Mouse (Mus musculus) layer of hippocampus, adult 9-11 months (tissue): ENCODE measurements around the gene Gm3373.
"Not testable (repeated sequence)": the region's sequence is repeated elsewhere in the genome, so short reads cannot be mapped to it uniquely, and the experiment has no call there.

Source experiments
- DNase-seq: peaks from one replicate; pipeline ENCODE4 v3.0.0; 2022

The Gm3373 gene

GRCm38 (mm10) chr14:5741477-5741876, at the start of gene Gm3373:
TSS of gene Gm3373 (minus strand) at chr14:5741577.
- DNase-seq = not testable (repeated sequence)

DNA sequence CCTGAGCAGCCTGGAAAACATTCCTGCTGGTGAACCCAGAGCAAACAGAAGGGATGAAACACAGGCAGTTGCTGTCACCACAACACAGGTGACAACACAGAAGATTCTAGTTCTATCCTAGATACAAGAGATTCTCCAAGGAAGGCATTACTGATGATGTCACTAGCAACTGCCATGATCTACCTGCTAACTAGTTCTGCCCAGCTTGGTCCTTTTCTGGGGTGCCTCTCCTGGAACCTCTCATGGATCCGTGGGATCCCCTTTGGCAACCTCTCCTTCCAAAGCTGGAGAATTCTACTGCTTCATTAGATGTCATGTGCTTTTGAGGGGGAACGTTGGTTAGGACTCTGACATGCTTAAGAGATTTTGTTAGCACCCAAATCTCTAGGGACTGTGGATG, 54.0 kb downstream of the Gm3373 start, which contains the start of gene Gm9603:
Gene Gm9603 (minus strand): TSS at position 101 of the 400 bp plus-strand sequence.
- not testable (repeated sequence) for DNase-seq
